Mouse (Mus musculus): Measurements from ENCODE around the gene 9930111J21Rik2. TPM values are rescaled to one million over a fixed set of nuclear protein-coding genes. Genes with fewer than 3 reads are reported as not detected.
"Not testable (repeated sequence)": the region's sequence is repeated elsewhere in the genome, so short reads cannot be mapped to it uniquely, and the experiment has no call there.

9930111J21Rik2 gene
- polyA plus RNA-seq (2014; fragmentation: Nextera tagmentation; extraction: Ambion mirVana): not detected in 2 replicates

DNA sequence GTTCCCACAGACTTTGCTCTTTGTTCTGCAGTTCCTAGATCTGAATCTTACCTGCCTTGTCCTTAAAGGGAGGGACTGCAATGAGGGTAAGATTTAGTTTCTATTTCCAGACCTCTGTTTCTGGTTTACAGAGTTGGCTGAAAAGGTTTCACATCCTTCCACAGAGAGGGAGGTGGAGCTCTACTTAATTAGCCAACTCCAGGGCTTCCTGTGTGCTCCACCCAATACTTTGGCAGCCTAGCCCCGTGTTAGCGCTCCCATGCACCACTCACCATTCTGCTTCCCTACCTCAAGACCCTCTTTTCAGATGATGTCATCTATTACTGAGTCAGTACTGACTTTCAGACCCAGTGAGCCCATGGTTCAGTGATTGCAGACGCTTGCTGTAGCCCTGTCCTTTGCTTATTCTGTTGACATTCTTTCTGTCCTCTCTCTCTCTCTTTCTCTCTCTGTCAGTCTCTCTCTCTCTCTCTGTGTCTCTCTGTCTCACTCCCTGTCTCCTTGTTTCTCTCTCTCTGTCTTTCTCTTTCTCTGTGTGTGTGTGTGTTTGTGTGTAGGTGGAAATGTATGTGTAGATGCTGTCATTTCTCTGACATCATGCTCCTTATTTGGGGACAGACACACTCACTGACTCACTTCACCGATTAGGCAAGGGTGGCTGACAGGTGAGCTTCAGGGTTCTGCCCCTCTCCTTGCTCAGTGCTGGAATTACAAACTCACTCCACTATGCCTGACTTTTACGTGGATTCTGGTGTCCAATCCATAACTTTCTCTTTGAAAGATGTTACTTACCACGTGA, at the start of gene 9930111J21Rik2:
Gene 9930111J21Rik2, minus strand, starts transcription at position 150 of the 799 bp plus-strand sequence.
- not testable (repeated sequence) for H3K27ac ChIP-seq (ENCODE audit: low read depth, low read length); H3K9me3 ChIP-seq (replicated peaks; ENCODE audit: control insufficient read depth, low read length); ATAC-seq (replicated peaks; ENCODE audit: insufficient number of reproducible peaks, low FRiP score, low TSS enrichment); H3K27me3 ChIP-seq (ENCODE audit: control insufficient read depth, insufficient read depth, low read length); H3K4me3 ChIP-seq (ENCODE audit: low read depth, low read length); H3K36me3 ChIP-seq (ENCODE audit: control insufficient read depth, insufficient read depth, low read length); H3K4me1 ChIP-seq (ENCODE audit: control insufficient read depth, insufficient read depth, low read length); H3K4me2 ChIP-seq; H3K9ac ChIP-seq (ENCODE audit: low read depth, low read length)
- WGBS (ENCODE audit: insufficient replicate concordance): 75% methylated on average over 1 of the region's 6 CpGs

DNA sequence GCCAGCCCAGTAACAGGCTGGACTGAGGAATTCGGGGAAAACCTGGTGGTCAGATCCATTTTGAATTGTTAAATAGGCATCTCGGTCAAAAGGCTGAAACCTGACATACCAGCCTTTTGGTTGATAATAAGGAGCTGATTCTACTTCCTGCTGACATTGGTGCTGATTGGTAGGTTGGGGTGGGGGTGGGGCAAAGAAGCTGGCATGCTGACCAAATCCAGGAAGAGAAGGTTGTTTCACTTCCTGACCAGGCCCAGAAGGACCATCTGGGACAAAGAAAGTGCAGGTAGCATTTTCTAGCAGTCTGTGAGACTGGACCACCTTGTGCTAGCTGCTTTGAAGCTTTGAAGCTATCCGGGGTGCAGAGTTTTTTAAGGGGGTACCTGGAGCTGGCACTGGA, 49.4 kb upstream of the 9930111J21Rik2 start:
- Histone ChIP-seq H3K4me3 (ENCODE audit: low read depth, low read length) (no peak overlapping the region), H3K27me3 (ENCODE audit: control insufficient read depth, insufficient read depth, low read length) (no peaks in the 10 kb centered on the region), H3K4me1 (ENCODE audit: control insufficient read depth, insufficient read depth, low read length) (0 out of 2 replicates have a peak, but pooled peaks cover 2% of the 10 kb centered on the region), H3K9ac (ENCODE audit: low read depth, low read length) (no peak overlapping the region), H3K9me3 (replicated peaks; ENCODE audit: control insufficient read depth, low read length) (no peaks in the 10 kb centered on the region), H3K4me2 (no peak overlapping the region), H3K27ac (ENCODE audit: low read depth, low read length) (no peak overlapping the region), H3K36me3 (ENCODE audit: control insufficient read depth, insufficient read depth, low read length) (no peaks in the 10 kb centered on the region)
- 76% methylated on average over 3 of the region's 3 CpGs for WGBS (ENCODE audit: insufficient replicate concordance)
- ATAC-seq (replicated peaks; ENCODE audit: insufficient number of reproducible peaks, low FRiP score, low TSS enrichment): no peak

DNA sequence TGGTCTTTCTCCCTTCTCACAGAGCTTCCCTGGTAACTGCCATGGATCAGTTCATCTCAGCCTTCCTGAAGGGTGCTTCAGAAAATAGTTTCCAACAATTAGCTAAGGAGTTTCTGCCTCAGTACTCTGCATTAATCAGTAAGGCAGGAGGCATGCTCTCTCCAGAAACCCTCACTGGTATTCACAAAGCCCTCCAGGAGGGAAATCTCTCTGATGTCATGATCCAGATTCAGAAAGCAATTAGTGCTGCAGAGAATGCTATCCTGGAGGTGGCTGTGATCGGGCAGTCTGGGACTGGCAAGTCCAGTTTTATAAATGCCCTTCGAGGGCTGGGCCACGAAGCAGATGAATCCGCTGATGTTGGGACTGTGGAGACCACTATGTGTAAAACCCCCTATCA, 44.3 kb upstream of the 9930111J21Rik2 start:
- Histone ChIP-seq H3K4me2 (no peak overlapping the region), H3K9me3 (replicated peaks; ENCODE audit: control insufficient read depth, low read length) (no peaks in the 10 kb centered on the region), H3K4me1 (ENCODE audit: control insufficient read depth, insufficient read depth, low read length) (no peaks in the 10 kb centered on the region), H3K27me3 (ENCODE audit: control insufficient read depth, insufficient read depth, low read length) (no peaks in the 10 kb centered on the region), H3K9ac (ENCODE audit: low read depth, low read length) (no peak overlapping the region), H3K36me3 (ENCODE audit: control insufficient read depth, insufficient read depth, low read length) (no peaks in the 10 kb centered on the region), H3K4me3 (ENCODE audit: low read depth, low read length) (no peak overlapping the region), H3K27ac (ENCODE audit: low read depth, low read length) (no peak overlapping the region)
- WGBS (ENCODE audit: insufficient replicate concordance): 89% methylated on average over 4 of the region's 4 CpGs
- no peak for ATAC-seq (replicated peaks; ENCODE audit: insufficient number of reproducible peaks, low FRiP score, low TSS enrichment)

DNA sequence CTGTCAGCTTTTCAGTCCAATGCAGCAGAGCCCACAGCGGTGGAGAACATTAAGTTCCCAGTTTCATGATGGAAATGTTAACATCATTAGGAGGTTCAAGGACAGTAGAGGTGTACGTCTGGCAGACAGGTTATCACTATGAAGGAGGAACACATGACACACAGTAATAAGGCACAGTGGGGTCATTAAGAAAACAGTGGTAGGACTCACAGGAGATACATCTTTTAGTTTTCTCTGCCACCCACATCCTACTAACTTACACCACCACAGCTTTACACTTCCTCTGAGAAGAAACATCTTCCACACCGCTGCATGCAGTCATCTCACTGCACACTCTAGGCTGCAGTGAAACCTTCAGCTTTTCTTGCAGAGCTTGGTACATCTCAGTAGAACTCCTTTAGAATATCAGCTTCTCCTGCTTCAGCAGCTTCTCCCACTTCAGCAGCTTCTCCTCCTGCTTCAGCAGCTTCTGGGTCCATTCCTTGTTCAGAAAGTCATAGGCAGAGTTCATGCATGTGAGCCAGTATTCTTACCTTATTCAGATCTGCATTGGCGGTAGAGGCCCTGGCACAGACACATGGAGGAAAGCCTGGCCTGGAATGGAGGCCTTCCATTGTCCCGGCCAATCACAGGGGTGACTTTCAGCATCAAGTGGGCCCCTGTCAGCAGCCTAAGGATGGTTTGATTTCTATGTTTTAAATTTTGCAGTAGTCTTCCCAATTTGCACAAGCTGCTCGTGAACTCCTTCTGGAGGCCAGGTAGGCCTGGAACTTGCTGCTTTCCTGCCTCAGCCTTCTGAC, 43.0 kb upstream of the 9930111J21Rik2 start:
- WGBS (ENCODE audit: insufficient replicate concordance): 83% methylated on average over 6 of the region's 6 CpGs
- Histone ChIP-seq H3K4me3 (ENCODE audit: low read depth, low read length) (no peak overlapping the region), H3K4me2 (no peak overlapping the region), H3K4me1 (ENCODE audit: control insufficient read depth, insufficient read depth, low read length) (no peaks in the 10 kb centered on the region), H3K9me3 (replicated peaks; ENCODE audit: control insufficient read depth, low read length) (no peaks in the 10 kb centered on the region), H3K36me3 (ENCODE audit: control insufficient read depth, insufficient read depth, low read length) (no peaks in the 10 kb centered on the region), H3K9ac (ENCODE audit: low read depth, low read length) (no peak overlapping the region), H3K27ac (ENCODE audit: low read depth, low read length) (no peak overlapping the region), H3K27me3 (ENCODE audit: control insufficient read depth, insufficient read depth, low read length) (no peaks in the 10 kb centered on the region)
- ATAC-seq (replicated peaks; ENCODE audit: insufficient number of reproducible peaks, low FRiP score, low TSS enrichment): no peak

DNA sequence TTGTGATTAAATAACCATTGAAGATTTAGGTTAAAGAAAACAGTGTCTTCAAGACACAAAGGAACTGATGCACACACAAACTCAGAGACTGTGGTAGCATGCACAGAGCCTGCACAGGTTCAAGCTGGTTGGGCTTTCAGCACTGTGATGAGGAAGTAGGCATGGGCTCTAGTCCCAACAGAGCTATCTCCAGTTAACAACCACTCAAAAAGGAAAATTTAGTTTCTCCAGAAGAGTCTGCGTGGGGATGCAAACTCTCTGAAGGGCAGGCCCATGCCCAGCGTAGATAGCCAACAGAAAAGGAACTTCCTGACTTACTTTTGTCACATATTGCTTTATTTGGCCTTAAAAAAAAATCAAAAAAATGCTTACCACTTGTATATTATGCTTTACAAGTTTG, 41.7 kb upstream of the 9930111J21Rik2 start:
- H3K4me1 ChIP-seq (ENCODE audit: control insufficient read depth, insufficient read depth, low read length): no peaks in the 10 kb centered on the region; the same call in 1 of the 2 replicates
- WGBS (ENCODE audit: insufficient replicate concordance): 67% methylated on average over 2 of the region's 2 CpGs
- H3K4me3 ChIP-seq (ENCODE audit: low read depth, low read length): no peak overlapping the region
- no peaks in the 10 kb centered on the region for H3K27me3 ChIP-seq (ENCODE audit: control insufficient read depth, insufficient read depth, low read length)
- no peak overlapping the region for H3K27ac ChIP-seq (ENCODE audit: low read depth, low read length)
- no peak for ATAC-seq (replicated peaks; ENCODE audit: insufficient number of reproducible peaks, low FRiP score, low TSS enrichment)
- H3K36me3 ChIP-seq (ENCODE audit: control insufficient read depth, insufficient read depth, low read length): no peaks in the 10 kb centered on the region
- no peak overlapping the region for H3K4me2 ChIP-seq
- H3K9ac ChIP-seq (ENCODE audit: low read depth, low read length): no peak overlapping the region
- H3K9me3 ChIP-seq (replicated peaks; ENCODE audit: control insufficient read depth, low read length): no peaks in the 10 kb centered on the region

DNA sequence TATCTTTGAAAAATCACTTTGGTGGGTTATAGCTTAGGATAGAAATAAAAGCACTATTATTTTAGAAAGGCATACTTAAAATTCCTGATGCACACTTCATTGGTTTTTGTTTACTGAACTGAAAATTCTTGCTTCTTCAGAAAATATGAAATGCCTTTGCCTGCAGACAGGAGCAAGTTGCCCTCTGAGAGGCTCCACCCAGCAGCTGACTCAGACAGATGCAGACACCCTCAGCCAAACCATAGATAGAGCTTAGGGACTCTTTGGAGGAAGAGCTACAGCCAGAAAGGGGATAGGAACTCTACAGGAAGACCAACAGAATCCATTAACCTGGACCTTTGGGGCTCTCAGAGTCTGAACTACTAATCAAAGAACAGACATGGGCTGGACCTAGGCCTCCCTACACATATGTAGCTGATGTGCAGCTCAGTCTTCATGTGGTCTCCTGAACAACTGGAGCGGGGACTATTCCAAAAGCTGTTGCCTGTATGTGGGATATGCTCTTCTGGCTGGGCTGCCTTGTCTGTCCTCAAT, 41.1 kb upstream of the 9930111J21Rik2 start:
- no peak for ATAC-seq (replicated peaks; ENCODE audit: insufficient number of reproducible peaks, low FRiP score, low TSS enrichment)
- H3K27ac ChIP-seq (ENCODE audit: low read depth, low read length): no peak overlapping the region
- H3K4me2 ChIP-seq: no peak overlapping the region
- H3K27me3 ChIP-seq (ENCODE audit: control insufficient read depth, insufficient read depth, low read length): no peaks in the 10 kb centered on the region
- H3K4me1 ChIP-seq (ENCODE audit: control insufficient read depth, insufficient read depth, low read length): no peaks in the 10 kb centered on the region; the same call in 1 of the 2 replicates
- WGBS (ENCODE audit: insufficient replicate concordance): 94% methylated on average over 1 of the region's 1 CpGs
- H3K36me3 ChIP-seq (ENCODE audit: control insufficient read depth, insufficient read depth, low read length): no peaks in the 10 kb centered on the region
- H3K9me3 ChIP-seq (replicated peaks; ENCODE audit: control insufficient read depth, low read length): no peaks in the 10 kb centered on the region
- no peak overlapping the region for H3K9ac ChIP-seq (ENCODE audit: low read depth, low read length)
- no peak overlapping the region for H3K4me3 ChIP-seq (ENCODE audit: low read depth, low read length)

DNA sequence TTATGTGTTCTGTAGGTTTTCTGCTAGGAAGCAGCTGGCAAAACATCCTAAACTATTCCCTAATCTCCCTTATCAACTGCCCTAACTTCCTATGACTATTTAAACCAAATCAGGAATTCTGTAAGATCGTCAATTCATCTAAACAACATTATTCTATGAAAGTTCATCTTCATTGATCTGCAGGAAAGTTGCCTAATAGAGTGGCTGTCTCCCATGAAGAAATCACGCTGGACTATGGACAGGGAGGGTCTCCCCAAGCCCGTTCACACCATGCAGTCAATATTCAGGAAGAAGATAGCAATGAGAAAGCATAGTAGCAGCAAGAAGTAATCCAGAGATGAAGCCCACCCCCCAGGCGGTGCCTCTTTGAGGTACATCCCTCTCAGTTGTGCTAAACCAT, 40.1 kb upstream of the 9930111J21Rik2 start:
- no peak overlapping the region for H3K4me2 ChIP-seq
- H3K27ac ChIP-seq (ENCODE audit: low read depth, low read length): no peak overlapping the region
- no peaks in the 10 kb centered on the region; the same call in 1 of the 2 replicates for H3K4me1 ChIP-seq (ENCODE audit: control insufficient read depth, insufficient read depth, low read length)
- no peaks in the 10 kb centered on the region for H3K27me3 ChIP-seq (ENCODE audit: control insufficient read depth, insufficient read depth, low read length)
- no peak for ATAC-seq (replicated peaks; ENCODE audit: insufficient number of reproducible peaks, low FRiP score, low TSS enrichment)
- no peak overlapping the region for H3K9ac ChIP-seq (ENCODE audit: low read depth, low read length)
- no peak overlapping the region for H3K4me3 ChIP-seq (ENCODE audit: low read depth, low read length)
- no peaks in the 10 kb centered on the region for H3K36me3 ChIP-seq (ENCODE audit: control insufficient read depth, insufficient read depth, low read length)
- 66% methylated on average over 4 of the region's 4 CpGs for WGBS (ENCODE audit: insufficient replicate concordance)
- no peaks in the 10 kb centered on the region for H3K9me3 ChIP-seq (replicated peaks; ENCODE audit: control insufficient read depth, low read length)

DNA sequence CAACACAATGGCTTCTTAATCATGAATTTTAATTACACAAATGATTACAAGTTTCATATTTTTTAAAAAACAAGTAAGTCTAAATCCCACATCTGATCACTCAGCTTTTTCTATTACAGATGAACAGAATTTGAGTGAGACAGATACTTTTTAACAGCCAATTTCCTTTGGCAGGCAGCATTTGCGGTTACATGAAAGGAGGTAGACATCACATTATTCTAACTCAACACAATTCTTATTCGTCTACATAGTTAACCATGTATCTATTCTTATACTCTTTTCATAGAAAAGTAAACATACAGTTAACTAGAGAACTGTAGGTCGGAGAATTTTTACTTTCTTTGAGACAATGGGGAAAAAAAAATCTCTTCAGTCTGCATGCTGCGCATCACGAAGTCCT, 39.5 kb upstream of the 9930111J21Rik2 start:
- no peak overlapping the region for H3K4me3 ChIP-seq (ENCODE audit: low read depth, low read length)
- no peak overlapping the region for H3K9ac ChIP-seq (ENCODE audit: low read depth, low read length)
- no peaks in the 10 kb centered on the region for H3K9me3 ChIP-seq (replicated peaks; ENCODE audit: control insufficient read depth, low read length)
- no peaks in the 10 kb centered on the region; the same call in 1 of the 2 replicates for H3K4me1 ChIP-seq (ENCODE audit: control insufficient read depth, insufficient read depth, low read length)
- no peaks in the 10 kb centered on the region for H3K36me3 ChIP-seq (ENCODE audit: control insufficient read depth, insufficient read depth, low read length)
- ATAC-seq (replicated peaks; ENCODE audit: insufficient number of reproducible peaks, low FRiP score, low TSS enrichment): no peak
- H3K27ac ChIP-seq (ENCODE audit: low read depth, low read length): no peak overlapping the region
- H3K4me2 ChIP-seq: no peak overlapping the region
- no peaks in the 10 kb centered on the region for H3K27me3 ChIP-seq (ENCODE audit: control insufficient read depth, insufficient read depth, low read length)
- 83% methylated on average over 5 of the region's 5 CpGs for WGBS (ENCODE audit: insufficient replicate concordance)

Data from heart, embryonic 11.5 days (tissue).